ENCODE assay signal across 13 mouse cellular contexts in genomic region chr16:86222997-86223396, GRCm38 (mm10).
DNase-seq lines count a peak whose midpoint lies in the region; ATAC-seq and TF ChIP-seq lines count a peak whose summit lies in the region.
"Had no signal": no experiment of that assay in that cellular context is flagged by ENCODE, and none has a peak within 500 bp of the region (broad histone marks: within the 10 kb centered on the region; RNA-seq: fewer than 3 reads in every experiment).

No protein-coding gene starts in this region.

- no peak for TF ChIP-seq POLR2A in lung, adult 2 months (IDR thresholded peaks at IDR 0.05; ENCODE audit: borderline replicate concordance, extremely low read depth, low read depth, low read length)

- no peak overlapping the region for H3K27ac ChIP-seq in heart, embryonic 10.5 days
- H3K27ac ChIP-seq: hindbrain, embryonic 15.5 days; limb, embryonic 12.5 days; stomach, postnatal 0 days had no signal

- intact Hi-C loops in gastrocnemius, postnatal 14 days (cut with DNase I; ENCODE audit: low total_unique reads): no loop called here

- H3K36me3 ChIP-seq in heart, embryonic 10.5 days: no peaks in the 10 kb centered on the region
- H3K36me3 ChIP-seq: hindbrain, embryonic 15.5 days; limb, embryonic 12.5 days had no signal

- no peak overlapping the region for H3K4me3 ChIP-seq in heart, embryonic 10.5 days
- H3K4me3 ChIP-seq in lung, adult 2 months (replicated peaks; ENCODE audit: extremely low read depth, low read depth, low read length): no peak overlapping the region
- H3K4me3 ChIP-seq: hindbrain, embryonic 15.5 days; limb, embryonic 12.5 days had no signal

- ATAC-seq in frontal cortex, adult (ENCODE audit: low TSS enrichment): no peak
- no peak for ATAC-seq in activated CD4-positive, CD25-positive, alpha-beta regulatory T cell, adult 4 months
- ATAC-seq: Patski had no signal

- no peaks in the 10 kb centered on the region for H3K27me3 ChIP-seq in heart, embryonic 10.5 days (ENCODE audit: insufficient read depth, poor library complexity, severe bottlenecking)
- H3K27me3 ChIP-seq: hindbrain, embryonic 15.5 days; limb, embryonic 12.5 days; Patski had no signal

- TF ChIP-seq CTCF in lung, adult 2 months (IDR thresholded peaks at IDR 0.05; ENCODE audit: insufficient read depth, low read length): no peak

- H3K4me1 ChIP-seq in heart, embryonic 10.5 days: no peaks in the 10 kb centered on the region
- H3K4me1 ChIP-seq in lung, adult 2 months (ENCODE audit: control insufficient read depth, insufficient read depth, low read length): no peaks in the 10 kb centered on the region
- H3K4me1 ChIP-seq: hindbrain, embryonic 15.5 days; limb, embryonic 12.5 days had no signal

- H3K9me3 ChIP-seq in heart, embryonic 10.5 days: no peaks in the 10 kb centered on the region
- H3K9me3 ChIP-seq: hindbrain, embryonic 15.5 days; limb, embryonic 12.5 days had no signal

- DNase-seq in heart, adult 11 months: peak; percentile 96
- no peak for DNase-seq in heart, embryonic 10.5 days (ENCODE audit: low spot score)
- peak; percentile 4 for DNase-seq in lung, postnatal 14 days
- DNase-seq in lung, adult 2 months: no peak
- DNase-seq in gastrocnemius, postnatal 14 days: peak; percentile 39
- no peak for DNase-seq in left cerebral cortex, adult 18-20 months (ENCODE audit: low spot score in 2 of 2)
- DNase-seq: cerebellum, postnatal 25 days had no signal

- WGBS in heart, embryonic 10.5 days: 72% methylated on average over 3 of the region's 3 CpGs
- 58% methylated on average over 3 of the region's 3 CpGs for WGBS in lung, adult 2 months

Comparison
In these comparisons a context has a peak if more than half of its experiments do, and no peak if none do; other contexts are left out.
1. DNase-seq: peak in heart, adult 11 months (single experiment), lung, postnatal 14 days (single experiment) and gastrocnemius, postnatal 14 days (single experiment); none in heart, embryonic 10.5 days (single experiment), lung, adult 2 months (single experiment) and left cerebral cortex, adult 18-20 months (0 of 2).